In genomic region chr1:171184314-171184713, GRCm38 (mm10) we compare ENCODE assay signal across 8 mouse cellular contexts. TPM values are rescaled to one million over a fixed set of nuclear protein-coding genes. Genes with fewer than 3 reads are reported as not detected.
DNase-seq lines count a peak whose midpoint lies in the region; ATAC-seq and TF ChIP-seq lines count a peak whose summit lies in the region.

No protein-coding gene starts in this region.

- WGBS in heart, embryonic 14.5 days: 54% methylated on average over 7 of the region's 7 CpGs
- WGBS in lung, postnatal 0 days: 24% methylated on average over 7 of the region's 7 CpGs
- WGBS in midbrain, embryonic 10.5 days: 89% methylated on average over 7 of the region's 7 CpGs

- TF ChIP-seq CTCF in lung, postnatal 0 days (IDR thresholded peaks at IDR 0.05): peak; percentile 62

- H3K9me3 ChIP-seq in heart, embryonic 14.5 days (ENCODE audit: control insufficient read depth, low read length): no peaks in the 10 kb centered on the region
- no peaks in the 10 kb centered on the region for H3K9me3 ChIP-seq in lung, postnatal 0 days (ENCODE audit: low read length)
- no peaks in the 10 kb centered on the region for H3K9me3 ChIP-seq in midbrain, embryonic 10.5 days (replicated peaks)

- H3K4me3 ChIP-seq in heart, embryonic 14.5 days (ENCODE audit: control insufficient read depth in 1 of 2, insufficient read depth in 1 of 2, low read depth in 1 of 2, low read length in 2 of 2): no peak overlapping the region
- no peak overlapping the region for H3K4me3 ChIP-seq in lung, postnatal 0 days (ENCODE audit: low read depth, low read length)
- H3K4me3 ChIP-seq in midbrain, embryonic 10.5 days: no peak overlapping the region

- no peaks in the 10 kb centered on the region for H3K36me3 ChIP-seq in heart, embryonic 14.5 days (ENCODE audit: control insufficient read depth, insufficient read depth, low read length)
- no peaks in the 10 kb centered on the region for H3K36me3 ChIP-seq in lung, postnatal 0 days (ENCODE audit: insufficient read depth, low read length)
- H3K36me3 ChIP-seq in midbrain, embryonic 10.5 days: no peaks in the 10 kb centered on the region

- no peak for ATAC-seq in heart, embryonic 14.5 days (ENCODE audit: insufficient number of reproducible peaks, insufficient read depth, low FRiP score, low read depth)
- peak; percentile 84 for ATAC-seq in lung, postnatal 0 days

- H3K4me1 ChIP-seq in heart, embryonic 14.5 days (ENCODE audit: control insufficient read depth in 2 of 2, insufficient read depth in 2 of 2, low read length in 2 of 2): peaks cover 29 to 46% of the 10 kb centered on the region in 2 experiments
- peaks cover 9% of the 10 kb centered on the region for H3K4me1 ChIP-seq in lung, postnatal 0 days (ENCODE audit: insufficient read depth, low read depth, low read length)
- H3K4me1 ChIP-seq in midbrain, embryonic 10.5 days: peaks cover 42% of the 10 kb centered on the region

- H3K27ac ChIP-seq in heart, embryonic 14.5 days (replicated peaks in 1 of 2; ENCODE audit: control insufficient read depth in 1 of 2, insufficient read depth in 1 of 2, low read depth in 2 of 2, low read length in 2 of 2): peak overlapping the region; percentile 64 to 84
- peak overlapping the region; percentile 48; the same call in 1 of the 2 replicates for H3K27ac ChIP-seq in lung, postnatal 0 days (ENCODE audit: low read length)
- no peak overlapping the region for H3K27ac ChIP-seq in midbrain, embryonic 10.5 days (replicated peaks)

- H3K9ac ChIP-seq in heart, embryonic 14.5 days (ENCODE audit: low read length): no peak overlapping the region; the same call in 1 of the 2 replicates
- no peak overlapping the region for H3K9ac ChIP-seq in lung, postnatal 0 days (replicated peaks; ENCODE audit: low read depth)

- H3K27me3 ChIP-seq in heart, embryonic 14.5 days (ENCODE audit: control insufficient read depth, insufficient read depth, low read length): no peaks in the 10 kb centered on the region
- no peaks in the 10 kb centered on the region for H3K27me3 ChIP-seq in lung, postnatal 0 days (replicated peaks; ENCODE audit: insufficient read depth, low read length)
- 0 out of 2 replicates have a peak, but pooled peaks cover 1% of the 10 kb centered on the region for H3K27me3 ChIP-seq in midbrain, embryonic 10.5 days (ENCODE audit: low read depth, poor library complexity, severe bottlenecking)

- TF ChIP-seq EP300 in lung, postnatal 0 days (IDR thresholded peaks at IDR 0.05): peak; percentile 88

- peak; percentile 62 for DNase-seq in adrenal gland, postnatal 14 days
- DNase-seq in adrenal gland, postnatal 10 days: no peak
- peak; percentile 57 for DNase-seq in CD4-positive helper T cell, adult 2 months (ENCODE audit: low read depth, low spot score)
- peak; percentile 84 for DNase-seq in lung, postnatal 0 days (ENCODE audit: low spot score)
- no peak for DNase-seq in right cerebral cortex, postnatal 4 days
- no peak for DNase-seq in midbrain, embryonic 10.5 days (ENCODE audit: low spot score)
- DNase-seq in ovary, adult 18-20 months (ENCODE audit: low spot score): no peak

- peak overlapping the region; percentile 31; the same call in 1 of the 2 replicates for H3K4me2 ChIP-seq in heart, embryonic 14.5 days (ENCODE audit: low read length)
- no peak overlapping the region for H3K4me2 ChIP-seq in lung, postnatal 0 days (replicated peaks; ENCODE audit: low read depth, low read length)

RNA-seq across cellular contexts. Expression of gene Pcp4l1, which starts 11.8 kb away (rescaled TPM):
- 37.7 and 40.5 TPM in 2 replicates for total RNA-seq in adrenal gland, postnatal 14 days (2021)
- total RNA-seq in adrenal gland, postnatal 10 days (2021): 10 to 100 TPM; 28.0 to 30.7 TPM
- 58.8 TPM in 2 replicates for polyA plus RNA-seq in heart, embryonic 14.5 days (2014; fragmentation: Nextera tagmentation; extraction: Ambion mirVana)
- polyA plus RNA-seq in lung, postnatal 0 days (2015; fragmentation: Nextera tagmentation; extraction: Ambion mirVana): 3.3 and 4.4 TPM in 2 replicates
- polyA plus RNA-seq in midbrain, embryonic 10.5 days (2016; fragmentation: Nextera tagmentation; extraction: Ambion mirVana): 26.7 and 35.9 TPM in 2 replicates

RNA-seq across cellular contexts. Expression of gene Nr1i3, which starts 29.5 kb away (rescaled TPM):
- total RNA-seq in adrenal gland, postnatal 14 days (2021): 0.83 and 12.4 TPM in 2 replicates
- total RNA-seq in adrenal gland, postnatal 10 days (2021): 10 to 100 TPM; 13.4 to 29.4 TPM
- polyA plus RNA-seq in heart, embryonic 14.5 days (2014; fragmentation: Nextera tagmentation; extraction: Ambion mirVana): 0.28 and 0.32 TPM in 2 replicates
- polyA plus RNA-seq in lung, postnatal 0 days (2015; fragmentation: Nextera tagmentation; extraction: Ambion mirVana): 0.07 and 0.08 TPM in 2 replicates
- polyA plus RNA-seq in midbrain, embryonic 10.5 days (2016; fragmentation: Nextera tagmentation; extraction: Ambion mirVana): 0.28 and 0.36 TPM in 2 replicates

RNA-seq across cellular contexts. Expression of gene Mpz, which starts 33.8 kb away (rescaled TPM):
- total RNA-seq in adrenal gland, postnatal 14 days (2021): 1.5 and 3.2 TPM in 2 replicates
- total RNA-seq in adrenal gland, postnatal 10 days (2021): 10 to 100 TPM; 10.1 to 20.4 TPM
- not detected in 2 replicates for polyA plus RNA-seq in heart, embryonic 14.5 days (2014; fragmentation: Nextera tagmentation; extraction: Ambion mirVana)
- 0.62 and 0.73 TPM in 2 replicates for polyA plus RNA-seq in lung, postnatal 0 days (2015; fragmentation: Nextera tagmentation; extraction: Ambion mirVana)
- polyA plus RNA-seq in midbrain, embryonic 10.5 days (2016; fragmentation: Nextera tagmentation; extraction: Ambion mirVana): 0.26 TPM in 1 of 2 replicates, not detected in the other

RNA-seq across cellular contexts. Expression of gene Sdhc, which starts 33.9 kb away (rescaled TPM):
- total RNA-seq in adrenal gland, postnatal 14 days (2021): 733 and 773 TPM in 2 replicates
- 100 to 1,000 TPM; 746 to 845 TPM for total RNA-seq in adrenal gland, postnatal 10 days (2021)
- 622 and 642 TPM in 2 replicates for polyA plus RNA-seq in heart, embryonic 14.5 days (2014; fragmentation: Nextera tagmentation; extraction: Ambion mirVana)
- 145 and 157 TPM in 2 replicates for polyA plus RNA-seq in lung, postnatal 0 days (2015; fragmentation: Nextera tagmentation; extraction: Ambion mirVana)
- polyA plus RNA-seq in midbrain, embryonic 10.5 days (2016; fragmentation: Nextera tagmentation; extraction: Ambion mirVana): 301 and 309 TPM in 2 replicates

RNA-seq across cellular contexts. Expression of gene Tomm40l, which starts 38.0 kb away (rescaled TPM):
- 52.7 and 58.6 TPM in 2 replicates for total RNA-seq in adrenal gland, postnatal 14 days (2021)
- 10 to 100 TPM; 46.9 to 58.1 TPM for total RNA-seq in adrenal gland, postnatal 10 days (2021)
- 54.2 and 58.4 TPM in 2 replicates for polyA plus RNA-seq in heart, embryonic 14.5 days (2014; fragmentation: Nextera tagmentation; extraction: Ambion mirVana)
- 14.9 and 17.1 TPM in 2 replicates for polyA plus RNA-seq in lung, postnatal 0 days (2015; fragmentation: Nextera tagmentation; extraction: Ambion mirVana)
- 32.2 and 34.7 TPM in 2 replicates for polyA plus RNA-seq in midbrain, embryonic 10.5 days (2016; fragmentation: Nextera tagmentation; extraction: Ambion mirVana)

Comparison
In these comparisons a context has a peak if more than half of its experiments do, and no peak if none do; other contexts are left out.
1. DNase-seq: peak in adrenal gland, postnatal 14 days (single experiment), CD4-positive helper T cell, adult 2 months (single experiment) and lung, postnatal 0 days (single experiment); none in adrenal gland, postnatal 10 days (single experiment), right cerebral cortex, postnatal 4 days (single experiment), midbrain, embryonic 10.5 days (single experiment) and ovary, adult 18-20 months (single experiment).